Mouse (Mus musculus): Measurements from ENCODE around the gene Inafm1. TPM values are rescaled to one million over a fixed set of nuclear protein-coding genes. Genes with fewer than 3 reads are reported as not detected.

Inafm1 gene
- polyA plus RNA-seq, 2 experiments: 24.3 to 48.7 TPM

- 12% methylated on average over 10 of the region's 13 CpGs for WGBS
- H3K4me3 ChIP-seq (replicated peaks; ENCODE audit: low read length): peak overlapping the region; percentile 61
- H3K9me3 ChIP-seq (ENCODE audit: control insufficient read depth, low read length): no peaks in the 10 kb centered on the region
- no peak for ATAC-seq (ENCODE audit: low FRiP score, low read depth)
- H3K4me2 ChIP-seq (replicated peaks; ENCODE audit: low read depth, low read length, severe bottlenecking): peak overlapping the region; percentile 97
- H3K27ac ChIP-seq (replicated peaks; ENCODE audit: low read depth, low read length): peak overlapping the region; percentile 86
- no peak for DNase-seq (ENCODE audit: low spot score)
- H3K4me1 ChIP-seq (ENCODE audit: control insufficient read depth, insufficient read depth, low read length): peaks cover 36% of the 10 kb centered on the region
- H3K36me3 ChIP-seq (ENCODE audit: control insufficient read depth, insufficient read depth, low read length): peaks cover 6% of the 10 kb centered on the region; the same call in 1 of the 2 replicates
- peak overlapping the region; percentile 77 for H3K9ac ChIP-seq (ENCODE audit: low read depth, low read length, severe bottlenecking)
- no peak for TF ChIP-seq POLR2A (IDR thresholded peaks at IDR 0.05; ENCODE audit: borderline replicate concordance, extremely low read depth, insufficient read depth, insufficient read length)
- 0 out of 2 replicates have a peak, but pooled peaks cover 5% of the 10 kb centered on the region for H3K27me3 ChIP-seq (ENCODE audit: control insufficient read depth, insufficient read depth, low read length)
Measured at GRCm38 (mm10) chr7:16314221-16314775, 40.9 kb upstream of the Inafm1 start.

GRCm38 (mm10) chr7:16313481-16314220 lies 40.2 kb upstream of the Inafm1 start:
- peak overlapping the region; percentile 97 for H3K4me2 ChIP-seq (replicated peaks; ENCODE audit: low read depth, low read length, severe bottlenecking)
- H3K9me3 ChIP-seq (ENCODE audit: control insufficient read depth, low read length): no peaks in the 10 kb centered on the region
- TF ChIP-seq POLR2A (IDR thresholded peaks at IDR 0.05; ENCODE audit: borderline replicate concordance, extremely low read depth, insufficient read depth, insufficient read length): peak; percentile 86; the same call in 1 of the 2 replicates
- H3K27me3 ChIP-seq (ENCODE audit: control insufficient read depth, insufficient read depth, low read length): 0 out of 2 replicates have a peak, but pooled peaks cover 5% of the 10 kb centered on the region
- H3K27ac ChIP-seq (replicated peaks; ENCODE audit: low read depth, low read length): peak overlapping the region; percentile 86
- WGBS: under 1% methylated on average over 35 of the region's 66 CpGs
- DNase-seq (ENCODE audit: low spot score): peak; percentile 87
- peaks cover 6% of the 10 kb centered on the region; the same call in 1 of the 2 replicates for H3K36me3 ChIP-seq (ENCODE audit: control insufficient read depth, insufficient read depth, low read length)
- H3K4me1 ChIP-seq (ENCODE audit: control insufficient read depth, insufficient read depth, low read length): peaks cover 42% of the 10 kb centered on the region
- H3K9ac ChIP-seq (ENCODE audit: low read depth, low read length, severe bottlenecking): peak overlapping the region; percentile 77
- peak; percentile 74 for ATAC-seq (ENCODE audit: low FRiP score, low read depth)
- H3K4me3 ChIP-seq (replicated peaks; ENCODE audit: low read length): peak overlapping the region; percentile 61

- TF ChIP-seq POLR2A (IDR thresholded peaks at IDR 0.05; ENCODE audit: borderline replicate concordance, extremely low read depth, insufficient read depth, insufficient read length): no peak
- no peak for ATAC-seq (ENCODE audit: low FRiP score, low read depth)
- 0 out of 2 replicates have a peak, but pooled peaks cover 5% of the 10 kb centered on the region for H3K27me3 ChIP-seq (ENCODE audit: control insufficient read depth, insufficient read depth, low read length)
- peak overlapping the region; percentile 61 for H3K4me3 ChIP-seq (replicated peaks; ENCODE audit: low read length)
- H3K36me3 ChIP-seq (ENCODE audit: control insufficient read depth, insufficient read depth, low read length): peaks cover 6% of the 10 kb centered on the region; the same call in 1 of the 2 replicates
- no peaks in the 10 kb centered on the region for H3K9me3 ChIP-seq (ENCODE audit: control insufficient read depth, low read length)
- peak overlapping the region; percentile 97 for H3K4me2 ChIP-seq (replicated peaks; ENCODE audit: low read depth, low read length, severe bottlenecking)
- peaks cover 42% of the 10 kb centered on the region for H3K4me1 ChIP-seq (ENCODE audit: control insufficient read depth, insufficient read depth, low read length)
- H3K9ac ChIP-seq (ENCODE audit: low read depth, low read length, severe bottlenecking): peak overlapping the region; percentile 77
- 0% methylated on average over 11 of the region's 12 CpGs for WGBS
- H3K27ac ChIP-seq (replicated peaks; ENCODE audit: low read depth, low read length): peak overlapping the region; percentile 86
- peak; percentile 53 for DNase-seq (ENCODE audit: low spot score)
Measured at GRCm38 (mm10) chr7:16312672-16313311, 39.4 kb upstream of the Inafm1 start.

GRCm38 (mm10) chr7:16312011-16312671 lies 38.7 kb upstream of the Inafm1 start:
- peak overlapping the region; percentile 52; the same call in 1 of the 2 replicates for H3K27ac ChIP-seq (replicated peaks; ENCODE audit: low read depth, low read length)
- peak; percentile 39 for DNase-seq (ENCODE audit: low spot score)
- H3K36me3 ChIP-seq (ENCODE audit: control insufficient read depth, insufficient read depth, low read length): peaks cover 6% of the 10 kb centered on the region; the same call in 1 of the 2 replicates
- 0 out of 2 replicates have a peak, but pooled peaks cover 5% of the 10 kb centered on the region for H3K27me3 ChIP-seq (ENCODE audit: control insufficient read depth, insufficient read depth, low read length)
- no peaks in the 10 kb centered on the region for H3K9me3 ChIP-seq (ENCODE audit: control insufficient read depth, low read length)
- peak overlapping the region; percentile 61 for H3K4me3 ChIP-seq (replicated peaks; ENCODE audit: low read length)
- peaks cover 42% of the 10 kb centered on the region for H3K4me1 ChIP-seq (ENCODE audit: control insufficient read depth, insufficient read depth, low read length)
- no peak for TF ChIP-seq POLR2A (IDR thresholded peaks at IDR 0.05; ENCODE audit: borderline replicate concordance, extremely low read depth, insufficient read depth, insufficient read length)
- H3K4me2 ChIP-seq (replicated peaks; ENCODE audit: low read depth, low read length, severe bottlenecking): peak overlapping the region; percentile 97
- no peak for ATAC-seq (ENCODE audit: low FRiP score, low read depth)
- WGBS: under 1% methylated on average over 49 of the region's 49 CpGs
- H3K9ac ChIP-seq (ENCODE audit: low read depth, low read length, severe bottlenecking): peak overlapping the region; percentile 69
